ENCODE assay signal across 9 mouse cellular contexts in genomic region chr11:6154211-6154701, GRCm38 (mm10). TPM values are rescaled to one million over a fixed set of nuclear protein-coding genes. Genes with fewer than 3 reads are reported as not detected.
DNase-seq lines count a peak whose midpoint lies in the region; ATAC-seq and TF ChIP-seq lines count a peak whose summit lies in the region.
"Had no signal": no experiment of that assay in that cellular context is flagged by ENCODE, and none has a peak within 500 bp of the region (broad histone marks: within the 10 kb centered on the region; RNA-seq: fewer than 3 reads in every experiment).

No protein-coding gene starts in this region.

- TF ChIP-seq CTCF in gastrocnemius, adult 2 months (IDR thresholded peaks at IDR 0.05): no peak

- H3K9ac ChIP-seq in limb, embryonic 14.5 days (ENCODE audit: low read depth, low read length, severe bottlenecking): no peak overlapping the region
- H3K9ac ChIP-seq in kidney, embryonic 16.5 days (replicated peaks; ENCODE audit: low read length): no peak overlapping the region
- H3K9ac ChIP-seq in kidney, embryonic 14.5 days (ENCODE audit: low read depth, low read length): no peak overlapping the region
- H3K9ac ChIP-seq: lung, embryonic 14.5 days had no signal

- H3K27ac ChIP-seq in gastrocnemius, adult 2 months: peak overlapping the region; percentile 43
- H3K27ac ChIP-seq in limb, embryonic 14.5 days (replicated peaks; ENCODE audit: low read depth, low read length): no peak overlapping the region
- H3K27ac ChIP-seq in kidney, embryonic 16.5 days (ENCODE audit: low read length): no peak overlapping the region
- H3K27ac ChIP-seq in kidney, embryonic 14.5 days (ENCODE audit: low read depth, low read length): no peak overlapping the region

- no peaks in the 10 kb centered on the region for H3K9me3 ChIP-seq in limb, embryonic 14.5 days (ENCODE audit: control insufficient read depth, low read length)
- H3K9me3 ChIP-seq in kidney, embryonic 16.5 days (ENCODE audit: low read length): no peaks in the 10 kb centered on the region
- no peaks in the 10 kb centered on the region for H3K9me3 ChIP-seq in kidney, embryonic 14.5 days (ENCODE audit: control insufficient read depth, low read length)

- H3K36me3 ChIP-seq in limb, embryonic 14.5 days (ENCODE audit: control insufficient read depth, insufficient read depth, low read length): peaks cover 13% of the 10 kb centered on the region
- peaks cover 12% of the 10 kb centered on the region for H3K36me3 ChIP-seq in kidney, embryonic 16.5 days (ENCODE audit: insufficient read depth, low read length)
- H3K36me3 ChIP-seq in kidney, embryonic 14.5 days (ENCODE audit: control insufficient read depth, insufficient read depth, low read length): peaks cover 13% of the 10 kb centered on the region; the same call in 1 of the 2 replicates

- peaks cover 14% of the 10 kb centered on the region for H3K4me1 ChIP-seq in limb, embryonic 14.5 days (ENCODE audit: control insufficient read depth, insufficient read depth, low read length)
- H3K4me1 ChIP-seq in kidney, embryonic 16.5 days (ENCODE audit: insufficient read depth, low read length): no peaks in the 10 kb centered on the region
- 0 out of 2 replicates have a peak, but pooled peaks cover 4% of the 10 kb centered on the region for H3K4me1 ChIP-seq in kidney, embryonic 14.5 days (ENCODE audit: control insufficient read depth, insufficient read depth, low read length)

- peak; percentile 56 for DNase-seq in gastrocnemius, adult 2 months
- DNase-seq in gastrocnemius, postnatal 10 days: no peak
- DNase-seq in A20 (ENCODE audit: low read depth, low spot score): peak; percentile 55
- peak; percentile 39 to 49 for DNase-seq in cerebellum, postnatal 10 days
- no peak for DNase-seq in limb, embryonic 14.5 days (ENCODE audit: low spot score)
- DNase-seq in adrenal gland, adult 2 months: no peak
- DNase-seq: lung, embryonic 14.5 days had no signal

- H3K4me3 ChIP-seq in gastrocnemius, adult 2 months: no peak overlapping the region
- no peak overlapping the region for H3K4me3 ChIP-seq in limb, embryonic 14.5 days (replicated peaks; ENCODE audit: low read length)
- H3K4me3 ChIP-seq in kidney, embryonic 16.5 days (ENCODE audit: low read length): no peak overlapping the region
- H3K4me3 ChIP-seq in kidney, embryonic 14.5 days (ENCODE audit: low read length): no peak overlapping the region

- no peaks in the 10 kb centered on the region for H3K27me3 ChIP-seq in limb, embryonic 14.5 days (ENCODE audit: control insufficient read depth, insufficient read depth, low read length)
- H3K27me3 ChIP-seq in kidney, embryonic 16.5 days (ENCODE audit: insufficient read depth, low read length): no peaks in the 10 kb centered on the region
- H3K27me3 ChIP-seq in kidney, embryonic 14.5 days (ENCODE audit: control insufficient read depth, insufficient read depth, low read length): no peaks in the 10 kb centered on the region

- intact Hi-C loops in gastrocnemius, adult 2 months (cut with DNase I): no loop called here

- TF ChIP-seq POLR2A in limb, embryonic 14.5 days (IDR thresholded peaks at IDR 0.05; ENCODE audit: borderline replicate concordance, extremely low read depth, insufficient read depth, insufficient read length): no peak

- 44% methylated on average over 3 of the region's 3 CpGs for WGBS in limb, embryonic 14.5 days
- WGBS in kidney, embryonic 16.5 days: 66% methylated on average over 3 of the region's 3 CpGs
- 68% methylated on average over 3 of the region's 3 CpGs for WGBS in kidney, embryonic 14.5 days

- H3K4me2 ChIP-seq in limb, embryonic 14.5 days (replicated peaks; ENCODE audit: low read depth, low read length, severe bottlenecking): no peak overlapping the region
- H3K4me2 ChIP-seq in kidney, embryonic 16.5 days (replicated peaks; ENCODE audit: low read depth, low read length): no peak overlapping the region
- H3K4me2 ChIP-seq in kidney, embryonic 14.5 days (replicated peaks; ENCODE audit: low read depth, low read length): no peak overlapping the region
- H3K4me2 ChIP-seq: lung, embryonic 14.5 days had no signal

- ATAC-seq in limb, embryonic 14.5 days (ENCODE audit: low FRiP score, low read depth): peak; percentile 78
- ATAC-seq in kidney, embryonic 16.5 days (ENCODE audit: low FRiP score, low TSS enrichment): no peak
- no peak for ATAC-seq in kidney, embryonic 14.5 days (ENCODE audit: low FRiP score, low TSS enrichment)

RNA-seq across cellular contexts. Expression of gene A730071L15Rik, which starts 45.6 kb away (rescaled TPM):
- under 1 TPM; 0.15 to 0.20 TPM for total RNA-seq in gastrocnemius, adult 2 months (2021)
- not detected for total RNA-seq in gastrocnemius, postnatal 10 days (2021)
- 0.23 and 0.30 TPM in 2 replicates for polyA plus RNA-seq in limb, embryonic 14.5 days (2012; rRNA removed)
- 0.48 and 0.76 TPM in 2 replicates for polyA plus RNA-seq in limb, embryonic 14.5 days (2014; fragmentation: Nextera tagmentation; extraction: Ambion mirVana)
- polyA plus RNA-seq in kidney, embryonic 16.5 days (2015; fragmentation: Nextera tagmentation; extraction: Ambion mirVana): 0.40 and 0.49 TPM in 2 replicates
- polyA plus RNA-seq in kidney, embryonic 14.5 days (2014; fragmentation: Nextera tagmentation; extraction: Ambion mirVana): 0.74 and 0.89 TPM in 2 replicates
- total RNA-seq in adrenal gland, adult 2 months (2021): under 1 TPM; 0.23 to 0.35 TPM
- polyA plus RNA-seq in adrenal gland, adult 2 months (2012; rRNA removed): not detected in 2 replicates

RNA-seq across cellular contexts. Expression of gene Nudcd3, which starts 46.0 kb away (rescaled TPM):
- 10 to 100 TPM; 64.3 to 67.9 TPM for total RNA-seq in gastrocnemius, adult 2 months (2021)
- total RNA-seq in gastrocnemius, postnatal 10 days (2021): 10 to 100 TPM; 57.6 to 59.3 TPM
- polyA plus RNA-seq in limb, embryonic 14.5 days (2012; rRNA removed): 45.9 and 51.6 TPM in 2 replicates
- 32.1 and 38.5 TPM in 2 replicates for polyA plus RNA-seq in limb, embryonic 14.5 days (2014; fragmentation: Nextera tagmentation; extraction: Ambion mirVana)
- 39.2 and 40.6 TPM in 2 replicates for polyA plus RNA-seq in kidney, embryonic 16.5 days (2015; fragmentation: Nextera tagmentation; extraction: Ambion mirVana)
- polyA plus RNA-seq in kidney, embryonic 14.5 days (2014; fragmentation: Nextera tagmentation; extraction: Ambion mirVana): 32.7 and 36.0 TPM in 2 replicates
- total RNA-seq in adrenal gland, adult 2 months (2021): 10 to 100 TPM; 51.3 to 69.0 TPM
- polyA plus RNA-seq in adrenal gland, adult 2 months (2012; rRNA removed): 34.2 and 37.5 TPM in 2 replicates

Comparison
In these comparisons a context has a peak if more than half of its experiments do, and no peak if none do; other contexts are left out.
1. DNase-seq: peak in gastrocnemius, adult 2 months (single experiment), A20 (single experiment) and cerebellum, postnatal 10 days (2 of 2); none in gastrocnemius, postnatal 10 days (single experiment), limb, embryonic 14.5 days (single experiment) and adrenal gland, adult 2 months (single experiment).